Mouse (Mus musculus) right cerebral cortex, postnatal 14 days (tissue): ENCODE results near the gene Nup153.
A peak's percentile ranks its signal among the peaks of the same experiment; 100 is the strongest.

Source experiments
- DNase-seq: peaks from one replicate; pipeline ENCODE4 v3.0.0; 2022

Gene Nup153

GRCm38 (mm10) chr13:46727038-46727836 is 503 bp downstream of the Nup153 start:
- peak; percentile 55 for DNase-seq

GRCm38 (mm10) chr13:46726288-46727037 is 1.3 kb downstream of the Nup153 start:
- peak; percentile 18 for DNase-seq

- no peak for DNase-seq
Measured at GRCm38 (mm10) chr13:46725227-46725626, 2.5 kb downstream of the Nup153 start.

- no peak for DNase-seq
Measured at GRCm38 (mm10) chr13:46724371-46724770, 3.4 kb downstream of the Nup153 start.

- no peak for DNase-seq
Measured at GRCm38 (mm10) chr13:46721009-46721408, 6.7 kb downstream of the Nup153 start.

- DNase-seq: no peak
Measured at GRCm38 (mm10) chr13:46718893-46719400, 8.8 kb downstream of the Nup153 start.

GRCm38 (mm10) chr13:46715976-46716639 is 11.6 kb downstream of the Nup153 start:
- DNase-seq: no peak

- no peak for DNase-seq
Measured at GRCm38 (mm10) chr13:46713486-46713885, 14.3 kb downstream of the Nup153 start.

GRCm38 (mm10) chr13:46703138-46703537 is 24.6 kb downstream of the Nup153 start:
- no peak for DNase-seq

GRCm38 (mm10) chr13:46701486-46701885 is 26.3 kb downstream of the Nup153 start:
- DNase-seq: no peak

GRCm38 (mm10) chr13:46699372-46699771 is 28.4 kb downstream of the Nup153 start:
- DNase-seq: no peak

GRCm38 (mm10) chr13:46696788-46697187 is 31.0 kb downstream of the Nup153 start:
- no peak for DNase-seq

- DNase-seq: no peak
Measured at GRCm38 (mm10) chr13:46695932-46696331, 31.8 kb downstream of the Nup153 start.

- DNase-seq: no peak
Measured at GRCm38 (mm10) chr13:46695296-46695908, 32.3 kb downstream of the Nup153 start.

GRCm38 (mm10) chr13:46690559-46691241 is 37.0 kb downstream of the Nup153 start:
- DNase-seq: no peak

- DNase-seq: no peak
Measured at GRCm38 (mm10) chr13:46683370-46683769, 44.4 kb downstream of the Nup153 start.

- DNase-seq: no peak
Measured at GRCm38 (mm10) chr13:46682921-46683320, 44.8 kb downstream of the Nup153 start.

GRCm38 (mm10) chr13:46677721-46678120 is 50.0 kb downstream of the Nup153 start:
- DNase-seq: no peak

GRCm38 (mm10) chr13:46674601-46675000 is 53.1 kb downstream of the Nup153 start:
- no peak for DNase-seq

- DNase-seq: no peak
Measured at GRCm38 (mm10) chr13:46670514-46670913, 57.2 kb downstream of the Nup153 start.

GRCm38 (mm10) chr13:46669620-46670271 is 58.0 kb downstream of the Nup153 start:
- peak; percentile 31 for DNase-seq
